Mouse (Mus musculus) forebrain, embryonic 14.5 days (tissue): ENCODE data around the gene Gstm2. TPM values are rescaled to one million over a fixed set of nuclear protein-coding genes. Genes with fewer than 3 reads are reported as not detected.
"Not testable (repeated sequence)": the region's sequence is repeated elsewhere in the genome, so short reads cannot be mapped to it uniquely, and the experiment has no call there.

Source experiments
- ATAC-seq: fragments of 200-750 bp; cut with Nextera tagmentation; 2 replicates; pipeline ENCODE4 v1.8.0; 2017; ENCODE audit warnings: mild to moderate bottlenecking, moderate library complexity
- DNase-seq: peaks from one replicate; pipeline ENCODE4 v3.0.0-alpha.2; 2015; ENCODE audit warnings: low spot score
- H3K27ac ChIP-seq: fragments of 300-500 bp; sonication (generic); 2 replicates; pipeline ENCODE4 v1.5.1; 2014; ENCODE audit warnings: low read depth, mild to moderate bottlenecking, control low read depth, low read length, moderate library complexity
- H3K27me3 ChIP-seq: fragments of 300-500 bp; sonication (generic); replicated peaks from 2 replicates; pipeline ENCODE4 v1.6.1; 2014; ENCODE audit warnings: low read length, control low read depth, mixed read lengths; ENCODE audit not compliant: control insufficient read depth, insufficient read depth
- H3K36me3 ChIP-seq: fragments of 300-500 bp; sonication (generic); 2 replicates; pipeline ENCODE4 v1.6.1; 2014; ENCODE audit warnings: low read length, control low read depth; ENCODE audit not compliant: control insufficient read depth, insufficient read depth
- H3K4me1 ChIP-seq: fragments of 300-500 bp; sonication (generic); 2 replicates; pipeline ENCODE4 v1.6.1; 2014; ENCODE audit warnings: antibody characterized with exemption, low read length, control low read depth; ENCODE audit not compliant: control insufficient read depth, insufficient read depth
- H3K4me2 ChIP-seq: fragments of 300-500 bp; sonication (generic); 2 replicates; pipeline ENCODE4 v1.6.1; 2014; ENCODE audit warnings: mild to moderate bottlenecking, control low read depth, low read length
- H3K4me3 ChIP-seq: fragments of 300-500 bp; sonication (generic); 2 replicates; pipeline ENCODE4 v1.5.1; 2014; ENCODE audit warnings: low read depth, low read length, control low read depth
- H3K9ac ChIP-seq: fragments of 300-500 bp; sonication (generic); 2 replicates; pipeline ENCODE4 v1.6.1; 2014; ENCODE audit warnings: mild to moderate bottlenecking, low read length, control low read depth, moderate library complexity
- H3K9me3 ChIP-seq: fragments of 300-500 bp; sonication (generic); replicated peaks from 2 replicates; pipeline ENCODE4 v1.6.1; 2016; ENCODE audit warnings: low read length, control low read depth, mixed read lengths; ENCODE audit not compliant: control insufficient read depth
- WGBS: fragments of 180-500 bp; shearing (Covaris S2); extraction: QIAGEN DNeasy Blood & Tissue Kit; methylation state at CpG from one replicate; pipeline ENCODE4 v1.1.7; 2014; 5-methylcytosine and 5-hydroxymethylcytosine counted together
- polyA plus RNA-seq: library from polyadenylated mRNA; unstranded; fragments of >200 nt; fragmentation: Nextera tagmentation; extraction: Ambion mirVana; gene quantifications from 2 replicates; pipeline ENCODE4 v1.2.1, GENCODE M21; 2014

Gstm2 gene
- polyA plus RNA-seq, 1 experiment from 2014 or later, result 5.5 TPM

GRCm38 (mm10) chr3:108019226-108019625, 33.0 kb upstream of the Gstm2 start:
- H3K9me3 ChIP-seq, H3K27me3 ChIP-seq, H3K27ac ChIP-seq, H3K9ac ChIP-seq, H3K4me3 ChIP-seq, H3K36me3 ChIP-seq, H3K4me1 ChIP-seq, ATAC-seq, DNase-seq, H3K4me2 ChIP-seq: not testable (repeated sequence)
- WGBS, result 62% methylated on average over 3 of the region's 3 CpGs

- Histone ChIP-seq H3K9me3 (no peaks in the 10 kb centered on the region), H3K27me3 (no peaks in the 10 kb centered on the region), H3K4me2 (peak overlapping the region; percentile 81), H3K4me1 (0 out of 2 replicates have a peak, but pooled peaks cover 2% of the 10 kb centered on the region), H3K36me3 (no peaks in the 10 kb centered on the region), H3K9ac (peak overlapping the region; percentile 56), H3K27ac (peak overlapping the region; percentile 50; the same call in 1 of the 2 replicates), H3K4me3 (peak overlapping the region; percentile 36)
- ATAC-seq (0 out of 2 replicates have a peak, but pooled peaks have one; percentile 9), DNase-seq (no peak)
- WGBS, result 27% methylated on average over 14 of the region's 14 CpGs
These were observed 32.1 kb upstream of the Gstm2 start for GRCm38 (mm10) chr3:108018190-108018820.

- peak within 1 kb of the TSS; percentile 36 for H3K4me3 ChIP-seq
- H3K27me3 ChIP-seq, result no peaks in the 10 kb centered on the region
- peak within 1 kb of the TSS; percentile 81 for H3K4me2 ChIP-seq
- H3K9me3 ChIP-seq, result no peaks in the 10 kb centered on the region
- under 1% methylated on average over 31 of the region's 31 CpGs for WGBS
- peak; percentile 97 for DNase-seq
- H3K9ac ChIP-seq, result peak within 1 kb of the TSS; percentile 56
- H3K36me3 ChIP-seq, result no peaks in the 10 kb centered on the region
- H3K4me1 ChIP-seq, result 0 out of 2 replicates have a peak, but pooled peaks cover 2% of the 10 kb centered on the region
- peak; percentile 96 for ATAC-seq
- peak within 1 kb of the TSS; percentile 50; the same call in 1 of the 2 replicates for H3K27ac ChIP-seq
These were observed 31.4 kb upstream of the Gstm2 start, which contains the start of gene Gstm1 for GRCm38 (mm10) chr3:108017473-108018189. TSS of gene Gstm1 (minus strand) at chr3:108017973.

GRCm38 (mm10) chr3:108016468-108016867, 30.2 kb upstream of the Gstm2 start:
- not testable (repeated sequence) for H3K9me3 ChIP-seq, H3K36me3 ChIP-seq, H3K4me1 ChIP-seq, H3K27me3 ChIP-seq, H3K27ac ChIP-seq, H3K9ac ChIP-seq, ATAC-seq, H3K4me3 ChIP-seq, DNase-seq
- peak overlapping the region; percentile 81; the same call in 1 of the 2 replicates for H3K4me2 ChIP-seq
- 92% methylated on average over 5 of the region's 5 CpGs for WGBS

- 93% methylated on average over 2 of the region's 2 CpGs for WGBS
These were observed 28.7 kb upstream of the Gstm2 start for GRCm38 (mm10) chr3:108014974-108015346.

GRCm38 (mm10) chr3:108014098-108014973, 28.1 kb upstream of the Gstm2 start:
- ATAC-seq, result no peak
- no peaks in the 10 kb centered on the region for H3K27me3 ChIP-seq
- no peaks in the 10 kb centered on the region for H3K36me3 ChIP-seq
- no peak overlapping the region for H3K4me3 ChIP-seq
- H3K9me3 ChIP-seq, result no peaks in the 10 kb centered on the region
- H3K4me2 ChIP-seq, result no peak overlapping the region
- no peak for DNase-seq
- H3K9ac ChIP-seq, result no peak overlapping the region
- H3K4me1 ChIP-seq, result 0 out of 2 replicates have a peak, but pooled peaks cover 6% of the 10 kb centered on the region
- H3K27ac ChIP-seq, result no peak overlapping the region
- WGBS, result 95% methylated on average over 7 of the region's 8 CpGs

More at GRCm38 (mm10) chr3:108014974-108015346, 28.7 kb upstream of the Gstm2 start:
- ATAC-seq (no peak), DNase-seq (no peak)
- no peak overlapping the region for H3K4me3 ChIP-seq
- no peak overlapping the region for H3K9ac ChIP-seq
- H3K4me1 ChIP-seq, result 0 out of 2 replicates have a peak, but pooled peaks cover 6% of the 10 kb centered on the region
- H3K9me3 ChIP-seq, result no peaks in the 10 kb centered on the region
- H3K27ac ChIP-seq, result no peak overlapping the region
- no peak overlapping the region for H3K4me2 ChIP-seq
- no peaks in the 10 kb centered on the region for H3K36me3 ChIP-seq
- H3K27me3 ChIP-seq, result no peaks in the 10 kb centered on the region

GRCm38 (mm10) chr3:108013331-108013871, 27.1 kb upstream of the Gstm2 start:
- Histone ChIP-seq H3K9ac (no peak overlapping the region), H3K27ac (no peak overlapping the region), H3K4me3 (no peak overlapping the region), H3K27me3 (no peaks in the 10 kb centered on the region), H3K36me3 (no peaks in the 10 kb centered on the region), H3K4me2 (no peak overlapping the region), H3K4me1 (0 out of 2 replicates have a peak, but pooled peaks cover 6% of the 10 kb centered on the region), H3K9me3 (no peaks in the 10 kb centered on the region)
- 86% methylated on average over 4 of the region's 4 CpGs for WGBS
- no peak for ATAC-seq
- peak; percentile 14 for DNase-seq

- Histone ChIP-seq H3K4me1 (0 out of 2 replicates have a peak, but pooled peaks cover 3% of the 10 kb centered on the region), H3K4me2 (no peak overlapping the region), H3K4me3 (no peak overlapping the region), H3K9ac (no peak overlapping the region), H3K36me3 (no peaks in the 10 kb centered on the region), H3K9me3 (no peaks in the 10 kb centered on the region), H3K27me3 (no peaks in the 10 kb centered on the region), H3K27ac (no peak overlapping the region; the same call in 1 of the 2 replicates)
- 24% methylated on average over 3 of the region's 3 CpGs for WGBS
- ATAC-seq, result peak; percentile 52; the same call in 1 of the 2 replicates
- peak; percentile 63 for DNase-seq
These were observed 25.3 kb upstream of the Gstm2 start for GRCm38 (mm10) chr3:108011558-108011957.
